Mouse (Mus musculus): Measurements from ENCODE around the gene Trim8.

The Trim8 gene

DNA sequence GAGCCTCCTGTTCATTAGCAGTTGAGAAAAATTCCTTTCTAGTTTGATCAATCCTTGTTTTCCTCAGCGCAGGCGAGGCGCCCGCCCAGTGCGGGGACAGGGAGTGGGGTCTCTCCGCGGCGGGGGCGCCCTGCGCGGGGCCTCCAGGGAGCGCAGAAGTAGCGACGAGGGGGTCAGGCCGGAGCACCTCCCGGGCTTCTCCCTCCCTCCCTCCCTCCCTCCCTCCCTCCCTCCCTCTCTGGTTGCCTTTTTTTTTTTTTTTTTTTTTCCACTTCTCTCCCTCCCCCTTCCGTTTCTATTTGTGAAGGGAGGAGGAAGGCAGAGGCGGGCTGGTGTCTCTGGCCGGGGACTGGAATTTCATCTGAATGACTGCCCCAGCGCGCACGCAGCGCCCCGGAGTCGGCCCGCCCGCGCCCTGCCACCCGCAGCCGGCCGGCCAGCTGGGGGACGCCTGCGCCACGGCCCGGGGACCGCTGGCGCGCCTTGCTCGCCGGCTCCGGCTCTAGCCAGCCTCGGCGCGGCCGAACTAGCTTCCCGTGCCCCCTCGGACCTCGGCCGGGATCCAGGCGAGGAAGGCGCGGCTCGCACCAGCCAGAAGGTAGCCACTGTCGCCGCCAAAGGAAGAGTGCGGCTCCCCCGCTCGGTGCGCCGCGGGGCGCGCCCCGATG is at the start of gene Trim8:
Gene Trim8, plus strand, starts transcription at position 302 of the 668 bp plus-strand sequence.
- DNase-seq (ENCODE audit: low read depth): no peak

DNA sequence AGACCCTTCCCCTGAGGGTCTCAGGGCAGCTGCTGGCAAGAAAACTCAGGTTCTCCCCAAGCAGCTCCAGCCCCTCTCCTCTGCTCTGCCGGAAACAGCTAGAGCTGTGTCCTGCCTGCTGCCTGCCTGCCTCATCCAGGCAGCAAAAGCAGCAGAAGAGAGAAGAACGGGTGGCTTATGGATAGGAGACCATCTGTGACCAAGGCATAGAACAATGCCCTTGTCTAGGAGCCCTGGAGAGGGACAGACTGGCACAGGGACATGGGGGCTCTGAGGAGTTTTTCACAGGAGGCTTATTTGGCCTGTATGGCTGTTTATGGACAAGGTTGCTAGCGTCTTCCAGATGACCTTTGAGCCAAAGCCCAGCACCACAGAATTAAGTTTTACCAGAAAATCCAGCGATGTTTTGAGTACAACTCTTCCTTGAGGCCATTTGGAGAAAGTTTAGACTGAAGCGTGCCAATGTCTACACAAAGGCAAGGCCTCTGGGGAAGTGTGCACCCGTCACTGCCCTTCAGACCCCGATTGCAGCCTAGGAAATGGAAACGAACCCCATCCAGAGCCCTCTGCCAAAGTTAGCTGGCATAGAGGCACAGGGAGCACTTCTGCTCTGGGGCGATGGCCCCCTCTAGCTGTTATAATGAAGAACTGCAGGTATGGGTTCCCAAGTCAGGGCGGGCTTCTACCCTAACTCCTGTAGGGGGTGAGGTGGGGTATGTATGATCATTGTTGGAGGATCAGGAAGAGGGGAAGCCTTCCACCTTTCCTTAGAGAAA is 49.3 kb upstream of the Trim8 start:
- no peak for DNase-seq (ENCODE audit: low read depth)

DNA sequence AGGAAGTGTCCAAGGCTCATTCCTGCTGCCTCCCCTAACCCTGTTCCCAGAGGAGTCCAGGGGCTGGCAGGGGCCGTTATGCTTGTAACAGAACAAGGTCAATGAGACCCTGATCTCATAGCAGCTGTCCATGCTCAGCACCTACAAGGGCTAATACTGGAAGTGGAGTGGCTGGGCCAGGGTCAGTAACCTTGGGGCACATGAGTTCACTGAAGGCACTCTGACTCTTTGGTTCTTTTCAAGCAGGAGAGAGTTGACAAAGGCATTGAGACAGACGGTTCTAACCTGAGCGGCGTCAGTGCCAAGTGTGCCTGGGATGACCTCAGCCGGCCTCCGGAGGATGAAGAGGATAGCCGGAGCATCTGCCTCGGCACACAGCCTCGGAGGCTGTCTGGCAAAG is 48.6 kb upstream of the Trim8 start:
- no peak for DNase-seq (ENCODE audit: low read depth)

DNA sequence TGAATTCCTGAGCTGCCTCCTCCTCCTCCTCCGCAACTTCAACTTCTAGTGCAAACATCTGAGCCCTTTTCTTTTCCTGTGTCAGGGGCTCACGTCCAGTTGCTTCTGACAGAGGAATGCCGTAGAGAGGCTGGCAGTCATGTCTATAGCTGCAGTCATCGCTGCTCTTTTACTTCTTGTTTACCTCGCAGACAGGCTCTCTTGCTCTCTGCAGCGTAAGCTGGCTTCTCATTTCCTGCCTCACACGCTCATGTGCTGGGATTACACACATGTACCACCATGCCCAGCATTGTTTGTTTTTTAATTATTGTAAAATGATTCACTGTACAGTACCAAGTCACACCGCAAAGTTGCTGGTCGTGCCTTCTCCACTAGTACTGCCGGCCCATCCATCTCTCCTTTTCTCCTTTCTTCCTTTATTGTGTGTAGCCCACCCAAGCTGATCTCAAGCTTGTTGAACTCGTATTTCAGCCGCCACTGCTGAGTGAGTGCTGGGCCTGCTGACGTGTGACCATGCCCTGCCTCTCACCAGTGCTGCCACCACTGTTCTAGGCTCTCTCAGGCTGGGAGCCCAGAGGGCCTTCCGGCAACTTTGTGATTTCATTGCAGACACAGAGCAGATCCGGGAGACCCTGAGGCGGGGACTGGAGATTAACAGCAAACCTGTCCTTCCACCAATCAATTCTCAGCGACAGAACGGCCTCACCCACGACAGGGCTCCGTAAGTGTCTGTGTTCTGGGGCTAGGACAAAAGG is 47.2 kb upstream of the Trim8 start:
- no peak for DNase-seq (ENCODE audit: low read depth)

DNA sequence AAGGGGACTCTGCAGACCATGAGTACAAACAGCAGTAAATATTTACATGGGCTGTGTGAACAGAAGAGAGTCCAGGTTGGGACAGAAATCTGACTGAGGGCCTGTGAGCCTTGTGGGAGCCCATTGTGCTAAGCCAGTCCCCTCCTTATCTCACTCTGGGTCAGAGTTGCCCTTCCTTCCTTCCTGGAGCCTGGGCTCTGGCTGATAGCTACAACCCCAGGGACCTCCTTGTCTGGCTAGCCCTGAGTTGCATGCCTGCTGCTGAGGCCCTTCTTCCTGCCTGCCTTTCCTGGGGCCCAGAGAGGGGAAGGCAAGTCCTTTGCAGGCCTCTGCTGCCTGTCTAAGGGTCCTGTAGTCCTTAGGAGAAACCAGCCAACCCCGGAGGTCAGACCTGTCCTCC is 46.5 kb upstream of the Trim8 start:
- no peak for DNase-seq (ENCODE audit: low read depth)

DNA sequence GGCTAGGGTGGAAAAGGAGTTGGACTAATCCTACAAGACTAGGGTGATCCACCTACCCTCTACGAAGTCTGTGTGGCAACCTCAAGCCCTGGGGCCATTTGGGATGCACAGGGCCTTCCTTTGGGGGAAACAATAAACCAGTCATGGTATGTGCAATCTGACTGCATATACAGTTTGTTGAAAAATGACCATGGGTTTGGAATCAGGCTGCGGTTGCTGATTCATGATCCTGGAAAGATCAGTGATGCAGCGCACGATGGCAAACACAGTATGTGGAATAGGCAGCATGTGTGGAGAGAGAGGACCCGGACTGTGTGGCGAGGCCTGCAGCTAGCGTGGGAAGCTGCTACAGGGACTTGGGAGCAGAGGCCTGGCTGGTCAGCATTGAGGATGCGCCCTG is 45.9 kb upstream of the Trim8 start:
- no peak for DNase-seq (ENCODE audit: low read depth)

DNA sequence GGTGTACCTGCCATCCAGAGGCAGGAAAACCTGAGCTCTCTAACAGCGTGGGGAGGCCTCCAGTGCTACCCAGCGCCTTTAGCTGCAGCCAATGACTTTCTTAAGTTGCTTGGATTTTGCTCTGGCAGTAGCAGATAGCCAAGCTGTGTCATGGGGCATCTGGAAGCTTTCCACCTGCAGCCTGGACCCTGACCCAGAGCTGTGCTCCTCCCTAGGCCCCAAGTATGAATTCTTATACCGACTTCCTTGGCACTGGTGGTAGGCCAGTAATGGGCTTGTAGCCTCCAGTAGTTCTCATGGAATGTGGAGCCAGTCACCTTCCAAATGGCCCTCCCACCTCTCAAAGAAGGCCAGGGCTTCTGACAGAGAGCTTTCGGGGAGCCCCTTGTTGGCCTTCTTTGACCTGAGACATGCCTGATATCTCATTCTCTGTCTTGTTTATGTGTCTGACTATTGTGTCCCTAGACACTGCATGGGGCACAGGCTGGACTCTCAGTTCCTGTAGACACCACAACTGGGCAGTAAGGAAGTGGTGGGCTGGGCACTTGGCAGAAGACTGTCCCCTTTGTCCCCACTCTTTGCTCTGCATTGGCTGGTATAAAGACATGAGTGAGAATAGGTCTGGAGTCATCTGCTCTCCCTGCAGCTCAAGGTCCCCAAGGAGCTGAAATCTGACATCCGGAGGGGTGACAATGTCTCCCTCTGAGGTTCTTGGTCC is 45.3 kb upstream of the Trim8 start:
- DNase-seq (ENCODE audit: low read depth): no peak

DNA sequence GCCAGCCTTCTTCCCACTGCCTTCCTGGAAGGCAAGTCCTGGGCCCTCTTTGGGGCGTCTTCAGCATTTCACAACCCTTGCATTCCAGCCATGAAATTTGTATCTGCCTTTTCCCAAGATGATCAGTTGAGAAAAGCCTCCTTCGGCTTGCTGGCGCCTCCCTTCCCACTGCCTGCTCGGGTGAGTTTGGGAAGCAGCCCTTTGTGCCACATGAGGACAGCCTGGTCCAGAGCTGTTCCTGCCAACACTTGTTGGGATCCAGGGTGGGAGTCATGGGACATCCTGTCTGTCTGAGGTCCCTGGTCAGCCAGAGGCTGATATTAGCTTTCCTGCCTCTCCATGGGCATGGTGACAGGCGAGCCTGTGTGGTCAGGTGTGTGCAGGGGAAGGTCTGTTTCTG is 43.7 kb upstream of the Trim8 start:
- DNase-seq (ENCODE audit: low read depth): no peak

DNA sequence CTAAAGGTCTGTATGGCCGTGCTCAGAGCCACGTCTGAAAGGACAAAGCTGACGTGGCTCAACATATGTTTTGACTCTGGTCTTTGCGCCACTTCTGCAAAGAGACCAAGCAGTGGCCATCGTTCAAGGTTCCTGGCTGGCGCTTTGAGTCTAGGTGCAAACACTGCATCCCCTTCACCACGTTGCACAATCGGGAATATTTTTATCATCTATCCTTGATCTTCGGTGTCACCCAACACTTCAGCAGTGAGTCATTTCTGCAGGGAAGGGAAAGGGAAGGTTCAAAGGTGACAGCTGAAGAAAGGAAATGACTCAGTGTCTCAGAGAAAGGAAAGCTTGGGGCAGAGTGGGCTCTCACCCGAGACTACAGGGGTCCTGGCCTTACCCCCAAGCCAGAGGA is 42.2 kb upstream of the Trim8 start:
- DNase-seq (ENCODE audit: low read depth): no peak

DNA sequence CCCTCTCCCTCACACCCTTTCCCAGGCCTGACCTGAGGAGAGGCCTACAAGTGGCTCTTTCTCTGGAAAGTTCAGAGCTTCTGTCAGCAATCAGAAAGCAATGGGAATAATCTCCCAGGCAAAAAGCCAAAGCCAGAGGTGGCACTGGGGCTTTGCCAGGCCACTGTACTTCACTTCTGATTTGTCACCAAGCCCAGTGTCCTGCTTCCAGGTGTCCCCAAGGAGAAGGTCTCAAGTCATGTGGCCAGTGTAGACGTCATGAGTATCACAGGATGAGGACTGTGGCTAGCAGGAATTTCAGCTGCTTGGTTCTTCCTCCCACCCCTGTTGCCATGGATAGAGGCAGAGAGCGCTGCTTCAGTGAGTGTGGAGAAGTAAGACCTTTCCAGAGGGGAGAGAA is 41.6 kb upstream of the Trim8 start:
- DNase-seq (ENCODE audit: low read depth): no peak

DNA sequence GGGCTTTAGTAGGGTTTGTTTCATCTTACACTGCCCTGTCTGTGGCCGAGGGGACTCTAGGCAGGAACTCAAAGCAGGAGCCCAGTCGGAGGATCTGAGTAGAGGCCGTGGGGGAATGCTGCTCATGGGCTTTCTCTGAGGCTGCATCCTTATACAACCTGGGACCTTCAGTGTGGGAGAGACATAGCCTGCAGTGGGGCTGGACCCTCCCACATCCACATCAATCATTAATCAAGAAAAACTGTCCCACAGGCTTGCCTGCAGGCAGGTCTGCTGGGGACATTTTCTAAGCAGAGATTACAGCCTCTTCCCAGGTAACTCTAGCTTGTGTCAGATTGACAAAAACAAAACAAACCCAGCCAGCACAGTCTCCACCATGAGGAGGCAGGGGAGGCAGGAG is 38.9 kb upstream of the Trim8 start:
- no peak for DNase-seq (ENCODE audit: low read depth)

DNA sequence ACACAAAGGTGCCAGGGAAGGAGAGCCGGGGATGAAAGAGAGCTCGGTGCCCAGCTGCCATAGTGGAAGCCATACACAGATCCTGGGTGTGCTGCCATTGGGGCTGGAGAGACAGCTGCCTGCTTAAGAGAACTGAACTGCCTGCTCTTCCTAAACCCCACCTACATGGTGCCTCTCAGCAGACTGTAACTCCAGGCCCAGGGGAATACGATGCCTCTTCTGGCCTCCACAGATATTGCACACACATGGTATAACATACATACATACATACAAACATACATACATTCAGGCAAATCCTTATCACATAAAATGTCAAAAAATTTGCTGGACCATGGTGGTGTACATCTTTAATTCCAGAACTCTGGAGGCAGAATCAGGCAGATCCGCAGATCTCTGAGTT is 38.1 kb upstream of the Trim8 start:
- no peak for DNase-seq (ENCODE audit: low read depth)

DNA sequence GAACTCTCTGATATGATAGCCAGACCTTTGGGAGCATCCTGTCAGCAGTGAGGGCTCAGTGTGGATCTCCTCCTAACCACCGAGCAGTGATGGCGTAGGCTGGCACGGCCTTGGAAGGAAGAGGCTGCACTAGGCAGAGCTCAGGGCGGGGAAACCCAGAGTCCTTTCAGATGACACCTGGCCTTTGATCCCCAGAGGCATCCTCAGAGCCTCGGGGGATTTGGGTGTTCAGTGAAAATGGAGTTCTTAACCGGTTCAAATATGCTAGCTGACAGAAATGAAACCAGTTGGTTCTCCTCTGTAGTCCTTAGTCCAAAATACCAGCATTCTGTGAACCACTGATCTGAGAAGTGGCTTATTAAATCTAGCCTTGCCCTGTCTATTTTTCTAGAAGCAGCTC is 35.3 kb upstream of the Trim8 start:
- no peak for DNase-seq (ENCODE audit: low read depth)

DNA sequence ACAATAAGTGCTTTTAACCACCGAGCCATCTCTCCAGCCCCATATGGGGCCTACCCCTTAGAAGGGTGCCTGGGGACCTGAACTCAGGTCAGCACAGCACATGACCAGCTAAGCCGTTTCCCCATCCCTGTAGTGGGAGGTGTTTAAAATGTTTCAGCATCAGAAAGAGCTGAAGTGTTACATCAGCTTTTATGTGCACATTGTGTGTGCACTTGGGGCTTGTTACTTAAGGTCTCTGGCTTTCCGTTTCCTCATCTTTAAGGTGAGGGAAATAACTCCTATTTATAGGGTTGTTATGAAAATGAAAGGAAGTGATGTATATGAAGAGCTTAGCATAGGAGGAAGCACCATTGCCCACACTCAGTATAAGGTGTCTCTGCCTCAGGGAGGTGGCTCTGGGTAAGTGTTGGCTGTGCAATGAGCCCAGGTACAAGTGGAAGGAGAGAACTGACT is 34.4 kb upstream of the Trim8 start:
- DNase-seq (ENCODE audit: low read depth): no peak

DNA sequence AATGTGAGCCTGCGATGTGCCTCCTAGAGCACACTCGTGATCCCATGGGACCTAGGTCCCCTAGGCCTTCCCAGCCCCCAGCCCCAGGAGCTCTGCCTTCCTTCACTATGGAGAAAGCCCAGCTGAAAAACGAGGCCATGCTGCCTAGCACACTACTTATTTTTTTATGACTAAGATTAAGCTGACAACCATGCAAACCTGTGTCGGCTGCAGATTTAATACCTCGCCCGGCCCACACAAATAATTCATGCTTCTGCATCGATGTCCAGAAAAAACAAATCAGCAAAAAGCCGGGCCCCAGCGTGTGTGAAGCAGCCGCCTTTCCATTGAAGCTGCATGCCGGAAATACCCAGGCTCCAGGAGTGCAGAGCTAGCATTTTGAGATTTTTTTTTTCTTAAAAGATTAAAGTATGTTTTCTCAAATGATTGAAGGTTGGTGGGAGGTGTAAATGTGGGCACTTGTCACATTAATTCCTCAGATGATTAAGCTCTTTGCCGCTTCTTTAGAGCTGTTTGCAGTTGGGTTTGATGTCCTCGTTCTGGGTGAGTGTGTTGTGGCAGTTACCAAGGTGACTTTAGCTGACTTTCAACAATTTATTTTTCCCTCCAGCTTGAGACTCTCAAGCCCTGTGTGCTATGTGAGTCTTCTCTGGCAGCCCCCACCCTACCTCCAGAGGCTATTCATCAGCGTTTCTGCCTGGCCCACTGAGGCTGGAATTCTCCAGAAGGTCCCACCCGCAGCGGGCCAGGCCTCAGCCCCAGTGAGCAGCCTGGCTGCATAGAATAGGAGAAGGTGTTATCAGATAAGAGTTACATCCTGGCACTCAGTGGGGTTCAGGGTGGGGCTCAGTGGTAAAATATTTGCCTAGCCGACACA is 30.9 kb upstream of the Trim8 start:
- DNase-seq (ENCODE audit: low read depth): no peak

DNA sequence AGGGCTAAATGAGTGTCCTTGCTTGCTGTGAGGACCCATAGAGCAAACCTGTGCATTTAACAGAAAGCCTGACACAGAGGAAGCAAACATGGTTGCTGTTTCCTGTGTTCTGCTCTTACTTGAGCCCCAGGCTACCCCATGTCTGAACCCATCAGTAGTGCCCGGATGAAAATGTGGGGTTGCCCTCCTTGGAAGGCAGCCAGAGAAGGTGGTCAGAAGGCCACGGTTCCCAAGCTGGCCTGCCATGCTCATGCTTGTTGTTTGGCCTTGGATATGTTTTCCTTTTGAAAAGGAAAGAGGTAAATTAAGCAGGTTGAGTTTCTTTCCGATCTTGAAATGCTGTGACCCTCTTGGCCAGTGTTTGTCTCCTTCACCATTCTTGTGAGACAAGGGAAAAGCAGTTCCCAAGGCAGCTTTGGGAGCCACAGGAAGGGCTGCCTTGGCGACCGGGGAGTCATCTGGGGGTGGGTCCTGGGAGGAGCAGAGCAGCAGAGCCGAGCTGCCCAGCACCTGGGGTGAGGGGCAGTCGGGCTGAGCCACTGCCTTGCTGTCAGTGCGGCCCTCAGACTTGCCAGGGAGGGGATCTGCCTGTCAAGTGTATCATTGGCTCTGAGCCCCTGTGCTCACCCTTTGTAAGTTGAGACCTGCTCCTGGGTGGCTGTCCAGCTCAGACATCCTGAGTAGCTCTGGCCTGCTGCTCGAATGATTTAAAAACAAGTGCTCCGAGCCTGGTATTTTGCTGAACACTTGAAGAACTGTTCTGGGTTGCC is 30.0 kb upstream of the Trim8 start:
- DNase-seq (ENCODE audit: low read depth): no peak

DNA sequence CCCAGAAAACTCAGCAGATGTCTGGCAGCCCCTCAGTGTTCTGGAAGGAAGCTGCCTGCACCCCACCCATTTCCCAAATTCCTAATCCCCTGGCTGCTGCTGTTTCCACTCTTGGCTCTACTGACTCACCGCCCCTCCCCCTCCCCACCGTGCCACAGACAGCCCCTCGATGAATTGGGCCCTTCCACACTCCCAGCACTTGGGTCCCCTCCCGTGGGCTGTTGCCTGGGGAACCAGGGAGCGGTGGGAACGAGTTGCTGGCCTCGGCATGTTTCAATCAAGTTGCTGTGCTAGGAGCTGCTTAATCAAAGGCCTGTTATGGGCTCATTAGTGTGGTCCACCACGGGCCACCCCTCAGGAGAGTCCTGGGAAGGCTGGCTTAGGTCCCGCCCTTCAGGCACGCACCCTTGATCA is 24.1 kb upstream of the Trim8 start:
- no peak for DNase-seq (ENCODE audit: low read depth)

DNA sequence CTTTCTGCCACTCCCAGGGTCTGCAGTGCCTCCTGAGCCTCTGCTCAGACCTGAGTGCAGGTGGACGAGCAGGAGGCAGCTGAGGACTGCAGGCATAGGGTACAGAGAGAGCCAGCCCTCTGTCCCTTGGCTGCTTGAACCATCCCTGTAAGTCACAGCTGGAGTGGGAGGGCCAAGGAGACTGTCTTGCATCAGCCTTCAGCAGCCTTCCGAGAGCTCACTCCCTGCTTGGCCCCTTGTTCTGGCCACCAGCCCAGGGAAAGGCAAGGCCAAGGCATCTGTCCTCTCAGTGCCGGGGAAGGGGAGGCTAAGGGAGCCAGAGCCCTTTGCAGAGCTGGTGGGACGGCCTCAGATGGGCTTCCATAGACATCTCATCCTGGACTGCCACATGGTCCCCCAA is 23.3 kb upstream of the Trim8 start:
- no peak for DNase-seq (ENCODE audit: low read depth)

DNA sequence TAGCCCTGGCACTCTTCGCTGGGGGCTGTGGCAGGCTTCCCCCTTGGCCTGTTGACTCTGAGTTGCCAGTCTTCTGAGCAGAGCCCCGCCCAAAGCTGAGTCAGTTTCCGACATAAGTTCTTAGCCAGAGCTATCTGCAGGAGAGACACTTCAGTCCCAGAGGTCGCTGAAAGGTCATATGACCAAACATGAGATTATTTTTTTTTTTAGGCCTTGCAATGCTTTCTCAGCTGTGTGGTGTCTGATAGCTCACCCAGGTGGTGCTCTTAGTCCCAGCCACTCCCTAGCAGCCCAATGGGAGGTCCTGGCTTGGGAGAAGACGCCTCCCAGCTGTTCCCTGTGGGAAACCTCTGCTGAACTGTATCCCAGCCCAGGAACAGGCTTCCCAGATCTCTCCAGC is 22.7 kb upstream of the Trim8 start:
- DNase-seq (ENCODE audit: low read depth): peak; percentile 73

DNA sequence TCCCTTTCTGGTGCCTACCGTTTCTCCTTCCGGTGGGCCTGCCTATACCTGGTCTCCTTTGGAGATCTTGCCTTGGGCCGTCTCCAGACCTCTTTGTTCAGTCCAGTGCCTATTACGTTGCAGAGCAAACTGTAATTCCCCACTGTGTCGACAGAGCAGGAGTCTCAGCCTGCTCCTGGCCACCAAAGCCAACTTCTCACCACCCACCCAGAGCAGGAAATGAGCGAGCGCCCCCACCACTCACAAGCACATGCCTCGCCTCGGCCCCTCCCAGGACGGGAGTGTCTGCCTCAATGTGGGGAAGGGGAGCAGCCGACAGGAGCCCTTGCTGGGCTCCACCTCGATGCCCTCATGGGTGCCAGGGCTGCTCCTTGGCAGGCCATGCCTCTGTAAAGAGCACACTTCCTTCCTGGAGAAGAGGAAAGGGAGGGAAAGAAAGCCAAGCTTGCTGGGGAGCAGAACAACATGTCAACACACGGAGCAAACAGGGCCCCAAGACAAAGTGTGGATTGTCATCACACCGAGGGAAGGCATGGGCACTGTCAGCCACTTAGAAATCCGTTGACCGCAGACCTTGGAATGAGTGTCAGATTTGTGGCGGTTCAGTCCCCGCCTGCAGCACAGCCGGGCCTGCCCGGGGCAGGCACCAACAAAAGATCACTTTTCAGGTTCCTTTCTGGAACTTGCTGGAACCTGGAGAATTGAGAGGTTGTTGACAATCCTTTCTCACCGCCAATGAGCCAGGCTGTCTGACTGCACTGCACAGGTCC is 22.0 kb upstream of the Trim8 start:
- no peak for DNase-seq (ENCODE audit: low read depth)
